Mouse (Mus musculus): ENCODE results near the gene Kcnab3.

- TF ChIP-seq CTCF (IDR thresholded peaks at IDR 0.05; ENCODE audit: low read depth), result no peak
- TF ChIP-seq EP300 (IDR thresholded peaks at IDR 0.05; ENCODE audit: low read depth), result no peak
These were observed 48.8 kb upstream of the Kcnab3 start for GRCm38 (mm10) chr11:69277267-69277666.
